8 mouse cellular contexts compared by ENCODE assay signal in the genomic region with DNA sequence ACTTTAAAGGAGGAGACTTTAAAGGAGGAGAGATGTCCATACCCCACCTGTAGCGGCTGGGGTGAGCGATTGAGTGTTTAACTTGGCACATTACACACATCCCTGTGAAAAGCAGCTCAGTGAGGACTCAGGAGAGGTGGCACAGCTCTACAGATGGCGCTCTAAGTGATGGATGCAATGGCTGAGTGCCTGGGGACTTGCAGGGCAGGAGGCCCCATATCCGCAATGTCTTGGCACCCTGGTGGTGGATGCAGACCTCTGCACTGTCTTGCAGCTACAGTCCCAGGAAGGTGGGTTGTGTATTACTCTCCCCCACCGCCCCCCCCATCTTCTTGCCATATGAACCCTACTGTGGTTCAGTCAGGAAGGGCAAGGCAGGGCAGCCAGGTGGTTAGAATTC. TPM values are rescaled to one million over a fixed set of nuclear protein-coding genes. Genes with fewer than 3 reads are reported as not detected.
DNase-seq lines count a peak whose midpoint lies in the region; ATAC-seq and TF ChIP-seq lines count a peak whose summit lies in the region.
"Had no signal": no experiment of that assay in that cellular context is flagged by ENCODE, and none has a peak within 500 bp of the region (broad histone marks: within the 10 kb centered on the region; RNA-seq: fewer than 3 reads in every experiment).

No protein-coding gene starts in this region.

- H3K4me1 ChIP-seq in spleen, adult 2 months (ENCODE audit: control insufficient read depth, insufficient read depth, insufficient read length), result peaks cover 2% of the 10 kb centered on the region; the same call in 1 of the 2 replicates
- H3K4me1 ChIP-seq in lung, embryonic 14.5 days (ENCODE audit: insufficient read depth), result peaks cover under 1% of the 10 kb centered on the region; the same call in 1 of the 2 replicates

- no peak overlapping the region for H3K9ac ChIP-seq in lung, embryonic 14.5 days

- no peak overlapping the region for H3K4me3 ChIP-seq in spleen, adult 2 months (ENCODE audit: extremely low read depth, insufficient read depth, insufficient read length)
- no peak overlapping the region for H3K4me3 ChIP-seq in lung, embryonic 14.5 days (ENCODE audit: low read depth, low read length)
- H3K4me3 ChIP-seq: limb, embryonic 10.5 days had no signal

- no peaks in the 10 kb centered on the region for H3K9me3 ChIP-seq in lung, embryonic 14.5 days (ENCODE audit: low read depth, low read length)
- H3K9me3 ChIP-seq: limb, embryonic 10.5 days had no signal

- H3K27ac ChIP-seq in spleen, adult 2 months (ENCODE audit: insufficient read depth, low read length), result no peak overlapping the region
- no peak overlapping the region for H3K27ac ChIP-seq in lung, embryonic 14.5 days (ENCODE audit: low read depth)
- H3K27ac ChIP-seq: limb, embryonic 10.5 days had no signal

- DNase-seq in spleen, adult 2 months (ENCODE audit: low read depth in 1 of 2, low spot score in 2 of 2), result peak in 1 of 2 experiments; percentile 9
- DNase-seq in spleen, adult 18-20 months, result no peak
- DNase-seq in lung, embryonic 14.5 days, result peak; percentile 41
- no peak for DNase-seq in right cerebral cortex, postnatal 25 days
- no peak for DNase-seq in right cerebral cortex, postnatal 36 days (ENCODE audit: low spot score in 2 of 2)
- no peak for DNase-seq in Muller cell, postnatal 12 days (ENCODE audit: inconsistent ontology term)

- no peaks in the 10 kb centered on the region for H3K27me3 ChIP-seq in spleen, adult 2 months (ENCODE audit: control insufficient read depth, insufficient read depth, low read length)
- H3K27me3 ChIP-seq in lung, embryonic 14.5 days (ENCODE audit: insufficient read depth, low read length), result no peaks in the 10 kb centered on the region

- no peak for TF ChIP-seq POLR2A in spleen, adult 2 months (IDR thresholded peaks at IDR 0.05; ENCODE audit: low read depth, low read length)

- ATAC-seq in common myeloid progenitor, adult 5-6 weeks (replicated peaks; ENCODE audit: low read depth, poor library complexity, severe bottlenecking), result peak; percentile 90
- ATAC-seq in lung, embryonic 14.5 days (ENCODE audit: insufficient read depth), result no peak

- H3K36me3 ChIP-seq in spleen, adult 2 months (ENCODE audit: control insufficient read depth, insufficient read depth, low read length), result peaks cover 15% of the 10 kb centered on the region
- H3K36me3 ChIP-seq in lung, embryonic 14.5 days (ENCODE audit: insufficient read depth), result peaks cover 26% of the 10 kb centered on the region

- 62% methylated on average over 5 of the region's 5 CpGs for WGBS in spleen, adult 2 months
- WGBS in lung, embryonic 14.5 days, result 28% methylated on average over 5 of the region's 5 CpGs

- H3K4me2 ChIP-seq in lung, embryonic 14.5 days, result no peak overlapping the region

- TF ChIP-seq CTCF in spleen, adult 2 months (IDR thresholded peaks at IDR 0.05; ENCODE audit: extremely low read depth, insufficient read depth, insufficient read length, insufficient replicate concordance), result peak; percentile 17; the same call in 1 of the 2 replicates
- TF ChIP-seq CTCF in lung, embryonic 14.5 days (IDR thresholded peaks at IDR 0.05; ENCODE audit: low read depth), result peak; percentile 56

RNA-seq across cellular contexts. Expression of gene C8g, which starts 5.4 kb away (rescaled TPM):
- polyA plus RNA-seq in spleen, adult 2 months (2012; rRNA removed), result 1.9 TPM in 2 replicates
- total RNA-seq in common myeloid progenitor, adult 5-6 weeks (2017), result 0.19 and 2.7 TPM in 2 replicates
- 3.9 and 5.5 TPM in 2 replicates for polyA plus RNA-seq in lung, embryonic 14.5 days (2014; fragmentation: Nextera tagmentation; extraction: Ambion mirVana)

RNA-seq across cellular contexts. Expression of gene Fbxw5, which starts 6.4 kb away (rescaled TPM):
- 34.7 and 42.0 TPM in 2 replicates for polyA plus RNA-seq in spleen, adult 2 months (2012; rRNA removed)
- 16.6 and 21.4 TPM in 2 replicates for total RNA-seq in common myeloid progenitor, adult 5-6 weeks (2017)
- 75.8 and 77.7 TPM in 2 replicates for polyA plus RNA-seq in lung, embryonic 14.5 days (2014; fragmentation: Nextera tagmentation; extraction: Ambion mirVana)

RNA-seq across cellular contexts. Expression of gene Lcn12, which starts 13.3 kb away (rescaled TPM):
- not detected in 2 replicates for polyA plus RNA-seq in spleen, adult 2 months (2012; rRNA removed)
- total RNA-seq in common myeloid progenitor, adult 5-6 weeks (2017), result not detected in 2 replicates
- polyA plus RNA-seq in lung, embryonic 14.5 days (2014; fragmentation: Nextera tagmentation; extraction: Ambion mirVana), result not detected in 2 replicates
- polyA plus RNA-seq: limb, embryonic 10.5 days had no signal

RNA-seq across cellular contexts. Expression of gene Ptgds, which starts 37.1 kb away (rescaled TPM):
- polyA plus RNA-seq in spleen, adult 2 months (2012; rRNA removed), result 0.27 and 7.8 TPM in 2 replicates
- 4.1 TPM in 1 of 2 replicates, not detected in the other for total RNA-seq in common myeloid progenitor, adult 5-6 weeks (2017)
- polyA plus RNA-seq in lung, embryonic 14.5 days (2014; fragmentation: Nextera tagmentation; extraction: Ambion mirVana), result 3.3 and 3.4 TPM in 2 replicates
- polyA plus RNA-seq: limb, embryonic 10.5 days had no signal

RNA-seq across cellular contexts. Expression of gene Traf2, which starts 39.8 kb away (rescaled TPM):
- polyA plus RNA-seq in spleen, adult 2 months (2012; rRNA removed), result 21.6 and 22.6 TPM in 2 replicates
- total RNA-seq in common myeloid progenitor, adult 5-6 weeks (2017), result 11.5 and 15.8 TPM in 2 replicates
- polyA plus RNA-seq in lung, embryonic 14.5 days (2014; fragmentation: Nextera tagmentation; extraction: Ambion mirVana), result 34.8 and 35.3 TPM in 2 replicates
